Mouse (Mus musculus) kidney, adult 2 months (tissue): ENCODE measurements around the gene Tmem185b.

ENCODE experiments used
- CTCF ChIP-seq: fragments of 200-500 bp; conservative IDR thresholded peaks from 2 replicates; pipeline ENCODE4 v1.5.1; 2011; ENCODE audit warnings: low read depth, mild to moderate bottlenecking, control low read depth, low read length, moderate library complexity, mixed read lengths; ENCODE audit not compliant: insufficient read depth, insufficient read length
- POLR2A ChIP-seq: fragments of 200-500 bp; IDR thresholded peaks from one replicate; pipeline ENCODE4 v1.6.1; 2011; ENCODE audit warnings: low read depth, low read length, control low read depth

- TF ChIP-seq CTCF (no peak), POLR2A (no peak)
Observed at GRCm38 (mm10) chr1:119509474-119509873, 16.5 kb upstream of the Tmem185b start.
